Mouse (Mus musculus) testis, adult 2 months (tissue): Measurements from ENCODE around the gene Gm28308. TPM values are rescaled to one million over a fixed set of nuclear protein-coding genes. Genes with fewer than 3 reads are reported as not detected.

Source experiments
- H3K27ac ChIP-seq: fragments of 200-500 bp; 2 replicates; pipeline ENCODE4 v1.5.1; 2012; ENCODE audit warnings: low read depth, low read length; ENCODE audit not compliant: control insufficient read depth, insufficient read depth
- H3K27me3 ChIP-seq: fragments of 200-500 bp; 2 replicates; pipeline ENCODE4 v1.6.1; 2012; ENCODE audit warnings: mild to moderate bottlenecking, low read length, moderate library complexity; ENCODE audit not compliant: control insufficient read depth, insufficient read depth
- H3K36me3 ChIP-seq: fragments of 200-500 bp; 2 replicates; pipeline ENCODE4 v1.6.1; 2012; ENCODE audit warnings: mild to moderate bottlenecking, low read length; ENCODE audit not compliant: control insufficient read depth, insufficient read depth
- H3K4me1 ChIP-seq: fragments of 200-500 bp; 2 replicates; pipeline ENCODE4 v1.6.1; 2012; ENCODE audit warnings: low read length; ENCODE audit not compliant: control insufficient read depth, insufficient read depth
- H3K4me3 ChIP-seq: fragments of 200-500 bp; 2 replicates; pipeline ENCODE4 v1.5.1; 2012; ENCODE audit warnings: low read depth, mild to moderate bottlenecking, low read length, moderate library complexity, mixed read lengths; ENCODE audit not compliant: control insufficient read depth
- CTCF ChIP-seq: fragments of 200-500 bp; IDR thresholded peaks from 2 replicates; pipeline ENCODE4 v1.5.1; 2012; ENCODE audit warnings: low read depth, mild to moderate bottlenecking, inconsistent platforms, low read length, moderate library complexity; ENCODE audit not compliant: control insufficient read depth, insufficient read depth, insufficient replicate concordance
- POLR2A ChIP-seq: fragments of 200-500 bp; IDR thresholded peaks from 2 replicates; pipeline ENCODE4 v1.6.1; 2012; ENCODE audit warnings: low read depth, mild to moderate bottlenecking, inconsistent platforms, low read length, moderate library complexity; ENCODE audit not compliant: control insufficient read depth
- polyA plus RNA-seq: library from polyadenylated mRNA; depleted of rRNA; stranded (reverse); fragments of >200 nt; gene quantifications from 2 replicates; pipeline ENCODE4 v1.2.3, GENCODE M21; 2012; rRNA removed

Gene Gm28308
- polyA plus RNA-seq, 1 experiment = not detected

DNA sequence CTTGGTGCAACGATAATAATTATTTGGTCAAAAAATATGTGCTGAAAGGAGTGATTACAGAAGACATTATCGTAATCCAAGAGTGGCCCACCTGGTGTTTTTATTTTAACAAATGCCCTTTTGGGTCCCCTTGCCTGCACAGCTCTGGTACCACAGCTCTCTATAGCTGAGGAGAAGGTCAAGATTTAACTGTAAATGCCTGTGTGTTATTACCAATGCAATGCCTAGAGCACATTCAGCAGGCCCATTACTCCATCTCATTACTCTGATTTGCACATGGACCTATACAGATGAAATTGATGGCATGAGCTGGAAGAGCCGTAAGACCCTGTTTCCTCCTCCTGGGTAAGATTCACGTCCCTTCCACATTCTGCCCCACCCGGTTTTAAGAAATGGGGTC, 74.0 kb downstream of the Gm28308 start:
- H3K4me1 ChIP-seq = peaks cover 2% of the 10 kb centered on the region
- H3K27me3 ChIP-seq = no peaks in the 10 kb centered on the region
- no peak for TF ChIP-seq CTCF
- TF ChIP-seq POLR2A = no peak
- H3K36me3 ChIP-seq = no peaks in the 10 kb centered on the region
- H3K27ac ChIP-seq = no peak overlapping the region
- H3K4me3 ChIP-seq = no peak overlapping the region

DNA sequence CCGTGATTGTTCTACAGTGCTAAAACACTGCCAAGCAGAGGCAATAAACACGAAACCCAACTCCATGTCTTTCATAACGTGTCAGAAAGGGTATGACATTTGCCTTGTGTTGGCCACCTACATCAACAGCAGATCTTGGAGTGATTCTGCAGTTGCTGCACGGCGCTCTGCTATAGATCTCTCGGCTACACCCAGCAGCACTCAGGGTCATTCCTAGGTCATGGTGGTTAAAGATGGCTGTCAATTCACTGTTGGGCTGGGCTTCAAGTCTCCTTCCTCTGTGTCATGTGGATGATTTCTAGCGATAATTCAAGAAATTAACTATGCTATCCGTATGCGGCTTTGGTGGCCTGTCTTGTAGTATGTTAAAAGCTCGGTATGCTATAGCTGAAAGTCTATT, 74.6 kb downstream of the Gm28308 start:
- H3K4me3 ChIP-seq = no peak overlapping the region
- TF ChIP-seq POLR2A (no peak), CTCF (no peak)
- no peaks in the 10 kb centered on the region for H3K36me3 ChIP-seq
- H3K27ac ChIP-seq = no peak overlapping the region
- peaks cover 2% of the 10 kb centered on the region for H3K4me1 ChIP-seq
- no peaks in the 10 kb centered on the region for H3K27me3 ChIP-seq

DNA sequence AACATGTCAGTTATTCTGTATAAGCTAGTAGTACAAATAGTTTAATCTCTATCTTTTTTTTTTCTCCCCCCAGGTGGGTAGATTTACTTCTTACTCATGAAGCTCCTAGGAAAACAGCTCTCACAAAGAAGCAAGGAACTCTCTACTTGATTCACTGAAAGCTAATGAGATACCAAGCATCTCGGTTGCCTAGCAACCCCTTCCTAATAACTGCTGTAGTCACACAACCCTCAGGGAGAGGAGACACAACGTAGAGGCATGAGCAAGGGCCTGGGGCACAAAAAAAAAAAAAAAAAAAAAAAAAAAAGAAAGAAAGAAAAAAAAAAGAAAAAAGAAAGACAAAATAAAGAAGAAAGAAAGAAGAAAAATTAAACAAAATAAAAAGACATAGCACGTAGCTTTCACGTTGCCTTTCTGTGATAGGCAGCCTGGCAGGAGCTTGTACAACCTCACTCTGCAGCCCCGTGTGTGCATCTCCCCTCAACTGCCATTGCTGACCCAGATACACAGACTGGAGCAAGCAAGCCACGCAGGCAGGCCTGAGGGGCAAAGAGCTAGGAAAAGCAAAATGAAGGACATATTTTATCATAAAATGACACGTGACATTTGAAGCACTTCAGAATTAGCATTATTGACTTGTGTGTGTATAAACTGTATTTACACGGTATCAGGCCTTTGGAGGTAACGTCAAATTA, 75.2 kb downstream of the Gm28308 start:
- no peak overlapping the region for H3K4me3 ChIP-seq
- no peak overlapping the region for H3K27ac ChIP-seq
- no peak for TF ChIP-seq POLR2A
- TF ChIP-seq CTCF = no peak
- H3K27me3 ChIP-seq = no peaks in the 10 kb centered on the region
- no peaks in the 10 kb centered on the region for H3K36me3 ChIP-seq
- peaks cover 2% of the 10 kb centered on the region for H3K4me1 ChIP-seq

DNA sequence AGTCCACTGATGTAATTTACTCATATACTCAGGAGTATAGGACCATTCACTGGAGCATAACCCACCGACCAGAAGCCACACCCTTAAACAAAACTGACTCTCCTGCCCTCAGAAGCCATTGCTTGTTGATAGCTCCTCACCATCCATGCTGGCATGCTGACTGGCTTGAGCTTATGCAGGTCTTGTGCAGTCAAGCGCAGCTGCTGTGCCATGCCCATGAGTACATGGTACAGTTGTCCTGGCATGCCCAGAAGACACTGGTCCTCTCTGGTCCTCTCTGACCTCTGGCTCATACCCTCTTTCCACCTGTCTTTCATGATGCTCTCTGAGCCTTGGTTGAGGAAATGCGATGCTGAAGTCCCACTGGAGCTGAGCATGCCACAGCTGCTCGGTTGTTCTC, 89.5 kb downstream of the Gm28308 start:
- Histone ChIP-seq H3K27ac (no peak overlapping the region), H3K27me3 (no peaks in the 10 kb centered on the region), H3K4me3 (no peak overlapping the region), H3K36me3 (no peaks in the 10 kb centered on the region), H3K4me1 (no peaks in the 10 kb centered on the region)
- TF ChIP-seq POLR2A = no peak
- TF ChIP-seq CTCF = no peak

DNA sequence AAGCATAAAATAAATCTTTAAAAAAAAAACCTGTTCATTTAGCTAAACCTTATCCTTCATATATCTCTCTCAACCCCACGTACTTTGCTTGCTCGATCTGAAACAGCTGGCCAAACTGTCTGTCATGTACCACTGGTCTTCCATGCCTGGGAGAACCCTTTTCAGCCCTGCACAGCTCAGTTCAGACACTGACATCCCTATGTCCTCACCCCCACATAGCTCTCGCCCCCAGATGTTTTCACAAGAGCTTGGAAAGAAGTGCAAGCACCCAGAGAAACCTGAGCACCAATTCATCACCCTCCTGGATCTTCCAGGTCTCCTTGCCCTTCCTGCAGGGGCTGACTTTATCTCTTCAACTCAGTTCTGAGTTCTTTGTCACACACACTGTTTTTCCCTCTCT, 92.0 kb downstream of the Gm28308 start:
- TF ChIP-seq CTCF (no peak), POLR2A (no peak)
- Histone ChIP-seq H3K4me1 (no peaks in the 10 kb centered on the region), H3K27ac (no peak overlapping the region), H3K36me3 (no peaks in the 10 kb centered on the region), H3K4me3 (no peak overlapping the region), H3K27me3 (no peaks in the 10 kb centered on the region)

DNA sequence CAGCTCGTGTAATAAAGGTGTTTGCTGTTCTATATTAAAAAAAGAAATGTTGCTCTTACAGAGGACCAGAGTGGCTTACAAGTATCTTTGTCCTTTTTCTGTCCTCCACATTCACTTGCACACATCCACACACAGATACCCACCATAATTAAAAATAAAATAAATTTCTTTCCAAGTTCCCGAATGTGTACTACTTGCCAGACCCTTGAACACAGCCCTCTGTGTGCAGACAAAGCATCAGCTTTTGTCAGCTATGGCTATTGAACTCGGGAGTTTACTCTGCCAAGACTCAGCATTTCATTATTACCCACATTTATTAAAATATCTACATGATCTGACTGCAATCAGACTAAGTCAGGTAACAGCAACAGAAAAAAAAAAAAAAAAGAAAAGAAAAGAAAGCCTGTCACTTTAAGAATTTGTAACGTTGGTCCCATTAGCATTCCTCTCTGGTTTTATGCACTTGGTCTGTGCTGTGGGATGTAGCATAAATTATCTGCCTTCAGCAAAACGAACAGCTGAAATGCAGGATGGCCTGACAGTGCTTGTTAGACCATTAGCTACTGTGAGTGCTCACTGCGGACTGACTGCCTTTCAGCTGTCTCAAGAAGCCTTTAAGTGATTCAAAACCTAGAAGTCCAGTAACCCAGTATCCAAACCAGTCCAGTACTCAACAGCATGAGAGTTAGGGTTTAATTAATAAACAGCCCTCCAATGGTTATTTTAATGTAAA, 94.1 kb downstream of the Gm28308 start:
- H3K4me3 ChIP-seq = no peak overlapping the region
- peaks cover 3% of the 10 kb centered on the region; the same call in 1 of the 2 replicates for H3K4me1 ChIP-seq
- no peaks in the 10 kb centered on the region for H3K36me3 ChIP-seq
- no peaks in the 10 kb centered on the region for H3K27me3 ChIP-seq
- TF ChIP-seq CTCF = no peak
- TF ChIP-seq POLR2A = no peak
- no peak overlapping the region for H3K27ac ChIP-seq

DNA sequence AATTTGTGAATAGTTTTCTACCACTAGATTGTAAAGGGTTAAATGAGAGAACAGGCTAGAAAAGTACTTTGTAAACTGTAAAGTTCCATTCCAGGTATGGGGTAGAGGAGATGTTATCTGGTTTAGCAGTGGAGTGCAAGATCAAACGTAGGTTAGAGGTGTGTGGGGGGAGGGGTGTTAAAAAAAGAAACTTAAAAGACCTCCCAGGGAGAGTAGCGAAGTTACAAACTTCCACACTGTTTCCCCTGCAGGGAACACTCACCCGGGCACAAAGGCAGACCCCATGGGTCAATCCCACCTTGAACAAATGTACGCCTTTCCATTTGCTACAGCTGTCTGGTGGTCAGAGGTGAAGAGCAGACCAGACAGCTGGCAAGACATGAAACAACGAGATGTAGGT, 97.2 kb downstream of the Gm28308 start:
- Histone ChIP-seq H3K4me3 (no peak overlapping the region), H3K27ac (no peak overlapping the region), H3K4me1 (peaks cover 3% of the 10 kb centered on the region; the same call in 1 of the 2 replicates), H3K27me3 (no peaks in the 10 kb centered on the region), H3K36me3 (no peaks in the 10 kb centered on the region)
- TF ChIP-seq CTCF (no peak), POLR2A (no peak)

Other genes with a start within 250 kb of the Gm28308 start
- gene Skap2, start 200.8 kb downstream of the Gm28308 start, polyA plus RNA-seq = 9.4 and 15.2 TPM in 2 replicates
- 0.07 and 0.14 TPM in 2 replicates for gene Hoxa1, start 55.0 kb downstream of the Gm28308 start, polyA plus RNA-seq
- gene Hoxa2, start 48.5 kb downstream of the Gm28308 start, polyA plus RNA-seq = 0.07 and 0.08 TPM in 2 replicates
- gene 5730596B20Rik, start 35.8 kb downstream of the Gm28308 start, polyA plus RNA-seq = not detected in 2 replicates
- 61.2 and 65.3 TPM in 2 replicates for gene Hoxa4, start 21.6 kb downstream of the Gm28308 start, polyA plus RNA-seq
- 0.06 and 0.08 TPM in 2 replicates for gene Hoxa5, start 8.8 kb downstream of the Gm28308 start, polyA plus RNA-seq
- 0.21 TPM in 1 of 2 replicates, not detected in the other for gene Hoxa6, start 4.6 kb downstream of the Gm28308 start, polyA plus RNA-seq
- gene Hoxa3, start within 50 bp of the Gm28308 start, polyA plus RNA-seq = 5.4 and 5.8 TPM in 2 replicates
- 0.48 and 0.72 TPM in 2 replicates for gene Hoxa7, start 8.5 kb upstream of the Gm28308 start, polyA plus RNA-seq
- 0.52 and 1.9 TPM in 2 replicates for gene Hoxa9, start 17.8 kb upstream of the Gm28308 start, polyA plus RNA-seq
- gene Hoxa10, start 27.5 kb upstream of the Gm28308 start, polyA plus RNA-seq = 0.19 and 1.6 TPM in 2 replicates
- 0.47 TPM in 1 of 2 replicates, not detected in the other for gene Hoxa11, start 32.5 kb upstream of the Gm28308 start, polyA plus RNA-seq
- not detected in 2 replicates for gene Hoxa13, start 47.5 kb upstream of the Gm28308 start, polyA plus RNA-seq
- 0.02 and 0.08 TPM in 2 replicates for gene Evx1, start 100.2 kb upstream of the Gm28308 start, polyA plus RNA-seq